Mouse (Mus musculus) liver, adult 2 months (tissue): ENCODE measurements around the gene Cabp4. TPM values are rescaled to one million over a fixed set of nuclear protein-coding genes. Genes with fewer than 3 reads are reported as not detected.

Source experiments
- DNase-seq: peaks from one replicate; pipeline ENCODE4 v3.0.0-alpha.2; 2011; ENCODE audit warnings: low read depth, low spot score; ENCODE audit errors: extremely low read depth
- H3K27ac ChIP-seq: fragments of 200-500 bp; replicated peaks from 2 replicates; pipeline ENCODE4 v1.5.1; 2012; ENCODE audit warnings: low read depth, mild to moderate bottlenecking, control low read depth, inconsistent platforms, low read length; ENCODE audit not compliant: insufficient read depth
- H3K27me3 ChIP-seq: fragments of 200-500 bp; 2 replicates; pipeline ENCODE4 v1.6.1; 2012; ENCODE audit warnings: mild to moderate bottlenecking, moderate library complexity, low read length, inconsistent platforms; ENCODE audit not compliant: control insufficient read depth, insufficient read depth
- H3K36me3 ChIP-seq: fragments of 200-500 bp; 2 replicates; pipeline ENCODE4 v1.6.1; 2012; ENCODE audit warnings: low read length, inconsistent platforms; ENCODE audit not compliant: control insufficient read depth, insufficient read depth
- H3K4me1 ChIP-seq: fragments of 200-500 bp; 2 replicates; pipeline ENCODE4 v1.6.1; 2011; ENCODE audit warnings: low read length; ENCODE audit not compliant: control insufficient read depth, insufficient read depth
- H3K4me3 ChIP-seq: fragments of 200-500 bp; 2 replicates; pipeline ENCODE4 v1.5.1; 2011; ENCODE audit warnings: low read depth, mild to moderate bottlenecking, control low read depth, low read length, moderate library complexity; ENCODE audit not compliant: insufficient read depth
- H3K79me2 ChIP-seq: fragments of 200-500 bp; 2 replicates; pipeline ENCODE4 v1.6.1; 2012; ENCODE audit warnings: inconsistent platforms, mild to moderate bottlenecking, low read length, moderate library complexity; ENCODE audit not compliant: control insufficient read depth, insufficient read depth
- H3K9ac ChIP-seq: fragments of 200-500 bp; 2 replicates; pipeline ENCODE4 v1.6.1; 2012; ENCODE audit warnings: low read depth, mild to moderate bottlenecking, control low read depth, inconsistent platforms, low read length
- CTCF ChIP-seq: fragments of 200-500 bp; IDR thresholded peaks from 2 replicates; pipeline ENCODE4 v1.5.1; 2011; ENCODE audit warnings: low read depth, low read length, control low read depth
- POLR2A ChIP-seq: fragments of 200-500 bp; IDR thresholded peaks from 2 replicates; pipeline ENCODE4 v1.6.1; 2011; ENCODE audit warnings: low read length, control low read depth; ENCODE audit not compliant: insufficient read depth; ENCODE audit errors: extremely low read depth
- WGBS: fragments of 180-500 bp; shearing (Covaris S2); methylation state at CpG from one replicate; pipeline ENCODE4 v1.1.7; 2018; 5-methylcytosine and 5-hydroxymethylcytosine counted together
- polyA plus RNA-seq: library from polyadenylated mRNA; depleted of rRNA; stranded (reverse); fragments of >200 nt; gene quantifications from 2 replicates; pipeline ENCODE4 v1.2.3, GENCODE M21; 2012
- total RNA-seq: library from RNA; depleted of rRNA; stranded (reverse); fragments of >200 nt; gene quantifications from 2 replicates; pipeline ENCODE4 v1.2.3, GENCODE M21; 2014

Gene Cabp4
- total and polyA plus RNA-seq, 2 experiments, result 0.37 TPM; not detected in 1

- DNase-seq, result no peak
- H3K4me1 ChIP-seq, result peaks cover 22% of the 10 kb centered on the region
- no peak overlapping the region for H3K4me3 ChIP-seq
- no peak overlapping the region for H3K27ac ChIP-seq
- WGBS, result 94% methylated on average over 12 of the region's 12 CpGs
- TF ChIP-seq CTCF (no peak), POLR2A (no peak)
- H3K79me2 ChIP-seq, result no peaks in the 10 kb centered on the region
- H3K27me3 ChIP-seq, result no peaks in the 10 kb centered on the region
- no peaks in the 10 kb centered on the region for H3K36me3 ChIP-seq
- no peak overlapping the region for H3K9ac ChIP-seq
Measured at GRCm38 (mm10) chr19:4102626-4103025, 41.2 kb downstream of the Cabp4 start.

- no peak overlapping the region for H3K27ac ChIP-seq
- H3K36me3 ChIP-seq, result no peaks in the 10 kb centered on the region
- H3K4me1 ChIP-seq, result peaks cover 22% of the 10 kb centered on the region
- H3K79me2 ChIP-seq, result no peaks in the 10 kb centered on the region
- H3K9ac ChIP-seq, result no peak overlapping the region
- H3K27me3 ChIP-seq, result no peaks in the 10 kb centered on the region
- no peak for DNase-seq
- WGBS, result 87% methylated on average over 2 of the region's 2 CpGs
- no peak for TF ChIP-seq POLR2A
- TF ChIP-seq CTCF, result no peak
- no peak overlapping the region for H3K4me3 ChIP-seq
Measured at GRCm38 (mm10) chr19:4102049-4102448, 41.8 kb downstream of the Cabp4 start.

GRCm38 (mm10) chr19:4101466-4101865 is 42.4 kb downstream of the Cabp4 start:
- TF ChIP-seq POLR2A (no peak), CTCF (no peak)
- peaks cover 23% of the 10 kb centered on the region for H3K4me1 ChIP-seq

GRCm38 (mm10) chr19:4100718-4101261 is 43.0 kb downstream of the Cabp4 start:
- WGBS, result 20% methylated on average over 51 of the region's 52 CpGs
- Histone ChIP-seq H3K36me3 (no peaks in the 10 kb centered on the region), H3K27ac (no peak overlapping the region), H3K79me2 (no peaks in the 10 kb centered on the region), H3K4me3 (peak overlapping the region; percentile 19; the same call in 1 of the 2 replicates), H3K27me3 (no peaks in the 10 kb centered on the region), H3K4me1 (peaks cover 26% of the 10 kb centered on the region), H3K9ac (no peak overlapping the region)
- no peak for TF ChIP-seq POLR2A
- no peak for TF ChIP-seq CTCF
- no peak for DNase-seq

More at GRCm38 (mm10) chr19:4101466-4101865, 42.4 kb downstream of the Cabp4 start:
- Histone ChIP-seq H3K79me2 (no peaks in the 10 kb centered on the region), H3K9ac (no peak overlapping the region), H3K27ac (no peak overlapping the region), H3K36me3 (no peaks in the 10 kb centered on the region), H3K27me3 (no peaks in the 10 kb centered on the region), H3K4me3 (no peak overlapping the region)
- 95% methylated on average over 6 of the region's 6 CpGs for WGBS
- no peak for DNase-seq

- peak within 1 kb of the TSS; percentile 86 for H3K9ac ChIP-seq
- no peaks in the 10 kb centered on the region for H3K36me3 ChIP-seq
- no peak for DNase-seq
- H3K27me3 ChIP-seq, result no peaks in the 10 kb centered on the region
- no peaks in the 10 kb centered on the region for H3K79me2 ChIP-seq
- TF ChIP-seq CTCF (no peak), POLR2A (no peak)
- WGBS, result 4% methylated on average over 52 of the region's 53 CpGs
- H3K4me3 ChIP-seq, result peak within 1 kb of the TSS; percentile 65
- peak within 1 kb of the TSS; percentile 35 for H3K27ac ChIP-seq
- peaks cover 26% of the 10 kb centered on the region for H3K4me1 ChIP-seq
Measured at GRCm38 (mm10) chr19:4099837-4100717, 43.8 kb downstream of the Cabp4 start, which contains the start of gene Pitpnm1. Gene Pitpnm1, plus strand, starts transcription at chr19:4099998.

GRCm38 (mm10) chr19:4099056-4099455 is 44.8 kb downstream of the Cabp4 start:
- Histone ChIP-seq H3K36me3 (no peaks in the 10 kb centered on the region), H3K4me1 (peaks cover 26% of the 10 kb centered on the region), H3K79me2 (no peaks in the 10 kb centered on the region), H3K27me3 (no peaks in the 10 kb centered on the region), H3K27ac (peak overlapping the region; percentile 21), H3K4me3 (no peak overlapping the region), H3K9ac (peak overlapping the region; percentile 86; the same call in 1 of the 2 replicates)
- WGBS, result 10% methylated on average over 9 of the region's 9 CpGs
- TF ChIP-seq POLR2A (no peak), CTCF (peak; percentile 99)
- DNase-seq, result peak; percentile 81
